In the genomic region with DNA sequence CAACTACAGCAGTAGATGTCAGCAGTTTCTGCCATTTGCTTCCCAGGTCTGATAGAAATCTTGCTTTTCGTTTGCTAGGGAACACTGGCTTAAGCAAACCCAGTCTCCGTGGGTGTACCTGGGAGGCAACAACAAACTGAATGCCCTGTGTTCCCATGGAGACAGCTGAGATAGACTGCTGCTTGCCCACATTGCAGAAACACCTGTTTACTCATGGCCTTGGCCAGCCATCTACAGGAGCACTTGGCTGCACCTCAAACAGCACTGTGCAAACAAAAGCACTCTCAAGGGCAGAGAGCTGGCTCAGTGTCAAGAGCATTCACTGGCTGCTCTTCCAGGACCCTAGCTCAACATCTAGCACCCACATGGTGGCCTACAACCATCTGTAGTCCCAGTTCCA, we compare ENCODE assay signal across 9 mouse cellular contexts.
A peak's percentile ranks its signal among the peaks of the same experiment; 100 is the strongest.
DNase-seq lines count a peak whose midpoint lies in the region; ATAC-seq lines count a peak whose summit lies in the region.
"Had no signal": no experiment of that assay in that cellular context is flagged by ENCODE, and none has a peak within 500 bp of the region (broad histone marks: within the 10 kb centered on the region; RNA-seq: fewer than 3 reads in every experiment).

No protein-coding gene starts in this region.

- no peak for ATAC-seq in megakaryocyte progenitor cell, adult 5-6 weeks (replicated peaks; ENCODE audit: poor library complexity)

- peak; percentile 72 for DNase-seq in adrenal gland, adult 2 months
- DNase-seq in adrenal gland, postnatal 4 days (ENCODE audit: low spot score in 2 of 2): no peak
- DNase-seq in urinary bladder, postnatal 14 days (ENCODE audit: low spot score): peak; percentile 70
- DNase-seq in urinary bladder, postnatal 25 days (ENCODE audit: low spot score): no peak
- peak; percentile 83 for DNase-seq in lung, postnatal 10 days
- DNase-seq in frontal cortex, postnatal 14 days (ENCODE audit: low spot score in 2 of 2): no peak
- DNase-seq in heart, postnatal 4 days: no peak
- DNase-seq: retina, postnatal 1 day had no signal

Comparison
In these comparisons a context has a peak if more than half of its experiments do, and no peak if none do; other contexts are left out.
1. DNase-seq: peak in adrenal gland, adult 2 months (single experiment), urinary bladder, postnatal 14 days (single experiment) and lung, postnatal 10 days (single experiment); none in adrenal gland, postnatal 4 days (0 of 2), urinary bladder, postnatal 25 days (single experiment), frontal cortex, postnatal 14 days (0 of 2) and heart, postnatal 4 days (single experiment).